Mouse (Mus musculus): ENCODE data around the gene Krt13. TPM values are rescaled to one million over a fixed set of nuclear protein-coding genes. Genes with fewer than 3 reads are reported as not detected.

The Krt13 gene
- not detected for polyA plus RNA-seq (2015; fragmentation: Illumina TruSeq; extraction: RNeasy Lipid Tissue Mini Kit (QIAGEN cat#74804); ENCODE audit: low read depth, low replicate concordance)

GRCm38 (mm10) chr11:100121466-100121865 lies at the start of gene Krt13:
Krt13 (minus strand) TSS chr11:100121566.

DNA sequence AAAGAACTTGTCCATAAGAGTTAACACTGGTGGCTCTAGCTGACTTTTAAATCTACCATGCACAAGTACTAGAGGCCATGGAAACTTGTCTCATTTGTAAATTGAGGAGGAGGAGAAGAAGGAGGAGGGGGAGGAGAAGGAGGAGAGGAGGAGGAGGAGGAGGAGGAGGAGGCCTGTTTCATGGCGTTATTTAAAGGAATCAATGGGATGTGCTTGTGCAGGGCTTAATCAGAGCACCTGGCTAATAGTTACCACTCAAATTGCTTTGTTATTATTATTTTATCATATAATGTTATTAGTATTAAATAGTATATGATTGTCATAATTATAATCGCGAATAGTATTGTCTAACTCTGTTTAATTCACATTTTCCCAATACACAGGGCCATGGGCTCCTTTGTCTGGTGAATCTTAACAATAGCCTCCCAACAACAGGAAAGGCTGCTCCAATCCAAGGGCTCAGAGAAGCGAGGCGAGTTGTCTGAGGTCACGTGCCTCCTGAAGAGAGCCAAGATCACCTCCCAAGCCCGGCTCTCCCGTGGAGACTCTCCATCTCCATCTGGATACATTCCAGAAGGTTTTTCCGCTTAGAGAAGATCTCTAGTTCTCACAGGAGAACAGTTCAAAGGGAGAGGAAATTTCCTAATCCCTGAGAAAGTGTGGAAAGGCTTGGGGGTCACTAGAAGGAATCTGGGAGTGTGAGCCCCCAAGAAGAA lies 27.4 kb upstream of the Krt13 start, which contains the start of gene Krt19:
TSS of gene Krt19 (minus strand) at position 51 of the 716 bp plus-strand sequence.

GRCm38 (mm10) chr11:100135731-100136130 lies 14.4 kb upstream of the Krt13 start, which contains the start of gene Krt15:
Krt15 (minus strand) TSS chr11:100135928.

DNA sequence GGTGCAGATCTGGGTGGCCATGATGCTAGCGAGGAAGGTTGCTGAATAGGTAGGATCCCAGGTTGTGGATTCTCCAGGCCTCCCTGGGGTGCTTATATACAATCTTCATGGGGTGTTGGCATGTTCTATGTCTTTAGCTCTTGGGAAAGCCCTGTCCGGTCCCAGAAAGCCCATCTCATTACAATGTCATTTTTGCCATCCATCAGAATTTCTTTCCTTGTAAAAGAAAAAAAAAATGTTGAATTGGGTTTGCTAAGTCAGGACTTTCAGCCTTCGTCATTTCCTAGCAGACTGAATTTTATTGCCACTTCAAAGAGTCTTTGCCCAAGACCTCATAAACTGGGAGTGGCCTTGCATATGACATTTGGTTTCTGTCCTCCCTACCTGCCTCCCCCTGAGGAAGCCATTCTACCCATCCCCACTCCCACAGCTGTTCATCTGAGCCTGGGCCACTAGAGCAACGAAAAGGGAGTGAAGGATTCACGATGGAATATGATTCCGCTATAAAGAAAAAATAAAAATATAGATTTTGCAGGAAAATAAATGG lies 15.7 kb downstream of the Krt13 start, which contains the start of gene Krt36:
TSS of gene Krt36 (minus strand) at position 51 of the 547 bp plus-strand sequence.

GRCm38 (mm10) chr11:100096141-100096540 lies 25.2 kb downstream of the Krt13 start, which contains the start of gene Krt35:
Krt35 (minus strand) TSS chr11:100096241.

DNA sequence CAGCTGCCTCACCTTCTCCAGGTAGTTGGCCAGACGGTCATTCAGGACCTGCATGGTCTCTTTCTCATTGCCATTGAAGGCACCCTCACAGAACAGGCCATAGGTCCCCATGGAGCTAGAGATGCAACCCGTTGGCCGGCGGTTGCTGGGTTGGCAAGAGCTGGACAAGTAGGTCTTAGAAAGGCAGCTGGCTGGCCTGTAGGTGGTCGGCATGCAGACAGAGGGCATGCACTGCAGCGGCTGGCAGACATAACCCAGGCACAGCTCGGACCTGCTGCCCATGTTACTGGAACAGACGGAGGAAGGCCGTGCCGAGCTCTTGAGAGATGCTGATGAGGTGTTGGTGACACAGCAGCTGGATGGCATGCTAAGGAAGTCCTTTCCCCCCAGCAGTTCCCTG lies 33.5 kb downstream of the Krt13 start, which contains the start of gene Krt32:
TSS of gene Krt32 (minus strand) at position 366 of the 400 bp plus-strand sequence.

Other genes with a start within 250 kb of the Krt13 start
- not detected for gene Krtap9-1, start 248.2 kb downstream of the Krt13 start, polyA plus RNA-seq (2015; fragmentation: Illumina TruSeq; extraction: RNeasy Lipid Tissue Mini Kit (QIAGEN cat#74804); ENCODE audit: low read depth, low replicate concordance)
- not detected for gene Gm11567, start 242.4 kb downstream of the Krt13 start, polyA plus RNA-seq (2015; fragmentation: Illumina TruSeq; extraction: RNeasy Lipid Tissue Mini Kit (QIAGEN cat#74804); ENCODE audit: low read depth, low replicate concordance)
- not detected for gene Krtap31-1, start 213.6 kb downstream of the Krt13 start, polyA plus RNA-seq (2015; fragmentation: Illumina TruSeq; extraction: RNeasy Lipid Tissue Mini Kit (QIAGEN cat#74804); ENCODE audit: low read depth, low replicate concordance)
- not detected for gene Gm11565, start 206.8 kb downstream of the Krt13 start, polyA plus RNA-seq (2015; fragmentation: Illumina TruSeq; extraction: RNeasy Lipid Tissue Mini Kit (QIAGEN cat#74804); ENCODE audit: low read depth, low replicate concordance)
- not detected for gene Krtap31-2, start 185.3 kb downstream of the Krt13 start, polyA plus RNA-seq (2015; fragmentation: Illumina TruSeq; extraction: RNeasy Lipid Tissue Mini Kit (QIAGEN cat#74804); ENCODE audit: low read depth, low replicate concordance)
- not detected for gene Krtap9-5, start 173.1 kb downstream of the Krt13 start, polyA plus RNA-seq (2015; fragmentation: Illumina TruSeq; extraction: RNeasy Lipid Tissue Mini Kit (QIAGEN cat#74804); ENCODE audit: low read depth, low replicate concordance)
- not detected for gene Krtap29-1, start 142.5 kb downstream of the Krt13 start, polyA plus RNA-seq (2015; fragmentation: Illumina TruSeq; extraction: RNeasy Lipid Tissue Mini Kit (QIAGEN cat#74804); ENCODE audit: low read depth, low replicate concordance)
- not detected for gene Krtap16-1, start 135.0 kb downstream of the Krt13 start, polyA plus RNA-seq (2015; fragmentation: Illumina TruSeq; extraction: RNeasy Lipid Tissue Mini Kit (QIAGEN cat#74804); ENCODE audit: low read depth, low replicate concordance)
- not detected for gene Krtap17-1, start 127.6 kb downstream of the Krt13 start, polyA plus RNA-seq (2015; fragmentation: Illumina TruSeq; extraction: RNeasy Lipid Tissue Mini Kit (QIAGEN cat#74804); ENCODE audit: low read depth, low replicate concordance)
- not detected for gene Krt33a, start 105.4 kb downstream of the Krt13 start, polyA plus RNA-seq (2015; fragmentation: Illumina TruSeq; extraction: RNeasy Lipid Tissue Mini Kit (QIAGEN cat#74804); ENCODE audit: low read depth, low replicate concordance)
- not detected for gene Krt33b, start 91.7 kb downstream of the Krt13 start, polyA plus RNA-seq (2015; fragmentation: Illumina TruSeq; extraction: RNeasy Lipid Tissue Mini Kit (QIAGEN cat#74804); ENCODE audit: low read depth, low replicate concordance)
- not detected for gene Krt34, start 80.0 kb downstream of the Krt13 start, polyA plus RNA-seq (2015; fragmentation: Illumina TruSeq; extraction: RNeasy Lipid Tissue Mini Kit (QIAGEN cat#74804); ENCODE audit: low read depth, low replicate concordance)
- not detected for gene Krt31, start 71.0 kb downstream of the Krt13 start, polyA plus RNA-seq (2015; fragmentation: Illumina TruSeq; extraction: RNeasy Lipid Tissue Mini Kit (QIAGEN cat#74804); ENCODE audit: low read depth, low replicate concordance)
- gene Krt32, start 33.3 kb downstream of the Krt13 start, polyA plus RNA-seq (2015; fragmentation: Illumina TruSeq; extraction: RNeasy Lipid Tissue Mini Kit (QIAGEN cat#74804); ENCODE audit: low read depth, low replicate concordance), result not detected
- gene Krt35, start 25.3 kb downstream of the Krt13 start, polyA plus RNA-seq (2015; fragmentation: Illumina TruSeq; extraction: RNeasy Lipid Tissue Mini Kit (QIAGEN cat#74804); ENCODE audit: low read depth, low replicate concordance), result not detected
- gene Krt36, start 15.9 kb downstream of the Krt13 start, polyA plus RNA-seq (2015; fragmentation: Illumina TruSeq; extraction: RNeasy Lipid Tissue Mini Kit (QIAGEN cat#74804); ENCODE audit: low read depth, low replicate concordance), result not detected
- gene Krt15, start 14.4 kb upstream of the Krt13 start, polyA plus RNA-seq (2015; fragmentation: Illumina TruSeq; extraction: RNeasy Lipid Tissue Mini Kit (QIAGEN cat#74804); ENCODE audit: low read depth, low replicate concordance), result 0.94 TPM
- not detected for gene Krt19, start 27.1 kb upstream of the Krt13 start, polyA plus RNA-seq (2015; fragmentation: Illumina TruSeq; extraction: RNeasy Lipid Tissue Mini Kit (QIAGEN cat#74804); ENCODE audit: low read depth, low replicate concordance)
- 6.8 TPM for gene Krt9, start 71.7 kb upstream of the Krt13 start, polyA plus RNA-seq (2015; fragmentation: Illumina TruSeq; extraction: RNeasy Lipid Tissue Mini Kit (QIAGEN cat#74804); ENCODE audit: low read depth, low replicate concordance)
- gene Krt14, start 86.0 kb upstream of the Krt13 start, polyA plus RNA-seq (2015; fragmentation: Illumina TruSeq; extraction: RNeasy Lipid Tissue Mini Kit (QIAGEN cat#74804); ENCODE audit: low read depth, low replicate concordance), result not detected
- gene Krt16, start 127.3 kb upstream of the Krt13 start, polyA plus RNA-seq (2015; fragmentation: Illumina TruSeq; extraction: RNeasy Lipid Tissue Mini Kit (QIAGEN cat#74804); ENCODE audit: low read depth, low replicate concordance), result not detected
- not detected for gene Krt17, start 139.5 kb upstream of the Krt13 start, polyA plus RNA-seq (2015; fragmentation: Illumina TruSeq; extraction: RNeasy Lipid Tissue Mini Kit (QIAGEN cat#74804); ENCODE audit: low read depth, low replicate concordance)
- gene Krt42, start 148.3 kb upstream of the Krt13 start, polyA plus RNA-seq (2015; fragmentation: Illumina TruSeq; extraction: RNeasy Lipid Tissue Mini Kit (QIAGEN cat#74804); ENCODE audit: low read depth, low replicate concordance), result not detected
- 796 TPM for gene Eif1, start 198.3 kb upstream of the Krt13 start, polyA plus RNA-seq (2015; fragmentation: Illumina TruSeq; extraction: RNeasy Lipid Tissue Mini Kit (QIAGEN cat#74804); ENCODE audit: low read depth, low replicate concordance)
- not detected for gene Gast, start 212.8 kb upstream of the Krt13 start, polyA plus RNA-seq (2015; fragmentation: Illumina TruSeq; extraction: RNeasy Lipid Tissue Mini Kit (QIAGEN cat#74804); ENCODE audit: low read depth, low replicate concordance)
- 104 TPM for gene Hap1, start 234.6 kb upstream of the Krt13 start, polyA plus RNA-seq (2015; fragmentation: Illumina TruSeq; extraction: RNeasy Lipid Tissue Mini Kit (QIAGEN cat#74804); ENCODE audit: low read depth, low replicate concordance)

Measured in brain, adult 10 weeks (tissue).